Mouse (Mus musculus) cerebellum, adult 11-12 months (tissue): Measurements from ENCODE around the gene Nrg4.
"Not testable (repeated sequence)": the region's sequence is repeated elsewhere in the genome, so short reads cannot be mapped to it uniquely, and the experiment has no call there.

Source experiments
- DNase-seq: peaks from one replicate; pipeline ENCODE4 v3.0.0; 2022

The Nrg4 gene

DNA sequence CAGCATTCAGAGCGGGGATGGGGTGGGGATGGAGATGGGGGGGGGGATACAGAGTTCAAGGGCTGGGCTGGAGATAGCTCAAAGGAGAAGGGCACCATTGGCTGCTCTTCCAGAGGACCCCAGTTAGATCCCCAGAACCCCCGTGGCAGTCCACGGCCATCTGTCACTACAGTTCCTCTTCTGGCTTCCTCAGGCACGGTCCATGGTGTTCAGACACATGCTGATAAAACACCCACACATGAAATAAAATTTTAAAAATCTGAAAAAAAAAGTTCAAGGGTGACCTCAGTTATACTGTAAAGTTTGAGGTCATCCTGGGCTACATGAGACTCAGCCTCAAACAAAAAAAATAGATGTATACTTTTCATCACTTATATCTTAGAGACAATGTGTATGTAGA, 78.2 kb downstream of the Nrg4 start:
- no peak for DNase-seq

GRCm38 (mm10) chr9:55246918-55247317, 79.7 kb downstream of the Nrg4 start:
- DNase-seq = no peak

DNA sequence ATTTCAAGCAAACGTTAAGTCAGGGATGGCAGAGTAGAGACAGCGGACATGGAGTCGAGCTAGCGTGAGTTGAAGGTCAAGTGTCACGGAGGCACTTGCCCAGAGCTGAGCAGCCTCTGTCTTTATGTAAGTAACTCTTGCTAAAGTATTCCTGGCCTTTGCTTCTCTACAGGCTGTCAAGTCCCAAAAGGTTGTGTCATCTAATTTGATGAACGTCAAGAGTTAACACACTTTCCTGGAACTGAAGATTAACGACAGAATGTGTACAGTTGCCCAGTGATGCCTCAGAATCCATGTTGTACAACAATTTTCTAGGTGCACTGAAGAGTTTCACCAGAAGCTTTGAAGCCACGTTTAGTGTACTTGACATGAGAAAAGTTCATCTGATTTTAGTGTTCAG, 80.2 kb downstream of the Nrg4 start:
- DNase-seq = no peak

DNA sequence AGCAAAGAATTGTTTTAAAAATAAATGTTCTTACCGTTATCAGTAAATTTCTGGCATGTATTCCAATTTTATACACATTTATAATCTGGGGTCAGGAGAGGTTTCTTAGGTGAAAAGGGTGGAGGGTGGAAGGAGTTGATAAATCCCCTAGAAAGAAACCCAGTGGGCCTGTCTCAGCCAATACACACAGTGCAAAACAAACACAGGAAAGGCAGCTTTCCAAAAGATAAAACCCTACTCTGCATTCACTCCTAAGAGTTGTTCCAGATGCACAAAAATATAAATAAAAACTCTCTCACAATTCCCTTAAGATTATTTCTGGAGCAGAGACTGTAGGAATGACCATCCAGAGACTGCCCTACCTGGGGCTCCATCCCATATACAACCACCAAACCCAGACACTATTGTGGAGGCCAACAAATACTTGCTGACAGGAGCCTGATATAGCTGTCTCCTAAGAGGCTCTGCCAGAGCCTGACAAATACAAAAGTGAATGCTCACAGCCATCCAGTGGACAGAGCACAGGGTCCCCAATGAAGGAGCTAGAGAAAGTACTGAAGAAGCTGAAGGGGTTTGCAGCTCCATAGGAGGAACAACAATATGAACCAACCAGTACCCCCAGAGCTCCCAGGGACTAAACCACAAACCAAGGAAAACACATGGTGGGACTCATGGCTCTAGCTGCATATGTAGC, 81.4 kb downstream of the Nrg4 start:
- not testable (repeated sequence) for DNase-seq

- no peak for DNase-seq
These were observed 82.6 kb downstream of the Nrg4 start for GRCm38 (mm10) chr9:55244079-55244478.

DNA sequence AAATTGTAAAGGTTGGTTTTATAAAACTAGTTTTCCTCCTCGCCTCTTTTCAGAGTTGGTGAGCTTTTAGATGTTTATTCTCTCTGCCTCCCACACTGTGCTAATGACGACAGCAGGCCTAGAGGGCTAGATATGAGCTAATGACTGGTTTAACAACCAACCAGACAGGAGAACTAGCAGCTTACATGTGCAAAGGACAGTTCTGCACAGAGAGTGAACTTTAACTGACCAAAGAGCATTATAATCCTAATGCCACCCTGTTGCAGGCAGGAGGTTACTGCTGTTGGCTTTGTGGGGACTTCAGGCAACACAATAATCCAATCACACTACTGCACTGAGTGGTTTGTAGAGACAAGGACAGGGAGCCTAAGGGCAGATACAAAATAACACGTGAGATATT, 83.4 kb downstream of the Nrg4 start:
- no peak for DNase-seq

DNA sequence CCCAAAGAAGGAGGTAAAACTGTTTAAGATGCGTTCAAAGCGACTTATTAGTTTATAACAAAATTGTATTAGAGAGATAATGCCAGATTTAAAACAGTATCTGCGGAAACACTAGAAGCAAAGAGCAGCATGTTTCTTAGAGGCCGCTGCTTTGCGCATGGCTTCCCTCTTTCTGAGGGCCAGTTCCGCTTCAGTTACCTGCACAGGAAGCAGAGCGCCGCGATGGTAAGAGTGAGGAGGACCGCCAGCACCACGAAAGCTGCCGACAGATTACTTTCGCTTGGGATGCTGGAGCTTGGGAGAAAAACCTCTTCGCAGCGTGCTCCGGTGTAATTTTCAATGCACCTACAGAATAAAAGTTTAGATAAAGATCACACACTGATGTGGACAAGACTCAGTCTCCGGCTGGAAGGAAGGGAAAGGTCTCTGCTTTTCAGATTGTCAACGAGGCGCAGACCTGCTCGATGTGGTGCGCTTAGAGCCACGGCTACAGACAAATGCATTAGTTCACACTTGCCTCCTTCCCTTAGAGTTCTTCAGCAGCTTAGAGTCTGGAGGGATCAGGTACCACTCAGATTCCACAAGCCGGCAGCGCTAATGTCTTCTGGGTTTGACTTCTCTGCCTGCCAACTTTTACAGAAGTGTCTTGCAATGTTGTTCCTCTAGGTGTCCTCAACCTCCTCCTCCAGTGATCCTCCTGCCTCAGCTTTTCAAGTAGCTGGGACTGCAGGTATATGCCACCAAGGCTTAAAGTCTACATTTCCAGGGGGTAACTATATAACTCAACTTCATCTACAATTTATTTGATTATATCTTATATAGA, 84.6 kb downstream of the Nrg4 start:
- no peak for DNase-seq

DNA sequence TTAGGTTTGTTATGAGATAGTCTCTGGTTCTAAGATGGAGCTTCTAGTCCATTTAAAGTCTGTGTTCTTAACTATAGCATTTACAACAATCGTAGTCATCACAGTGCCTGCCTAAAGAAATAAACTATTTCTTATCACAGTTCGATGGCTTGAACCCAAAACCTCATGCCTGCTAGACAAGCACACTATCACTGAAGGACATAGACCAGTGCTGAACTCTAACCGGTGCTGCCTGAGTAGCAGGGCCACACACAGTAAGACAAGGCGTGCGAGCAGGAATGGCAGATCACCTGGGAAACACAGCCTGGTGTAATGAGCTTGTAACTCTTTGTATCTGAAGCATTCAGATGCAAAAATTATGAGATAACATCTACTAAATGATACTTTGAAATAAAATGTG, 85.8 kb downstream of the Nrg4 start:
- DNase-seq = no peak

DNA sequence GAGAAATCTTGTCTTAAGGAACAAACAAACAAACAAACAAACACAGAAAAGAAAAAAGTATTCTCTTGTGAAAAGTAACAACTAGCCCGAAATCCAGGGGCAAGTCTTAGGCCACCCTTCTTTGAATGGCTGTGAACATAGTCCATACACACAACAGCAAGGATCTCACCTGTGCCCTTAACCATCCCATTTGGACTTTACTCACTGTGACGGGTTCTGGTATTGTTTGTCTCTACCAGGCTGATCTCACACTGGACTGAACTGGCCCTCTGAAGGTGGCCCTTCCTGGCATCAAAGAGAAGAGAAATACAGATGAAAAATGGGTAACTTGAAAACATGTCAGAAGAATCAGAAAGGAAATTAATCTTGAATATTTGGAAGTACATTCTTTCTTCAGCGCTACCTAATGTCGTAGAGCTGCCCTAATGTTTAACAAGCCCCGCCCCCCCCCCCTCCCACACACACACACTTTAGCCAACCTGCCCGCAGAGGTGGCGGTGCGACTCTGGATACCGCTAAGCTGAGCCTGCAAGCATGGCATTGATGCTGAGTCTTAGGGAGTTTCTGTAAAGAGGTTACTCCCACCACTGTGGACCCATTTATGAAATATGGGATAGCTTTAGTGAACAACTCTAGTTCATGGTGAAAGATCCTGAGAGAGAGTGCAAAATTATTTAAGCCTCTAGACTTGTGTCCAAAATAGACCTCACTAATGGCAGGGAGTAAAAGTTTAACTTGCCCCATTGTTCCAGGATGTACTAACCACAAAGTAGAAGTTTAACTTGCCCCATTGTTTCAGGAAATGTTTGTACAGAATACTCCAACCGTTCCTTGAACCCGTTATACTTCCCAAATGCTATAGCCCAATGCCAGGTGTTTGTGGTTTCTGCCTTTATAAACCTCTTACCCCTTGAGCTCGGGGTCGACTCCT, 90.1 kb downstream of the Nrg4 start:
- no peak for DNase-seq

DNA sequence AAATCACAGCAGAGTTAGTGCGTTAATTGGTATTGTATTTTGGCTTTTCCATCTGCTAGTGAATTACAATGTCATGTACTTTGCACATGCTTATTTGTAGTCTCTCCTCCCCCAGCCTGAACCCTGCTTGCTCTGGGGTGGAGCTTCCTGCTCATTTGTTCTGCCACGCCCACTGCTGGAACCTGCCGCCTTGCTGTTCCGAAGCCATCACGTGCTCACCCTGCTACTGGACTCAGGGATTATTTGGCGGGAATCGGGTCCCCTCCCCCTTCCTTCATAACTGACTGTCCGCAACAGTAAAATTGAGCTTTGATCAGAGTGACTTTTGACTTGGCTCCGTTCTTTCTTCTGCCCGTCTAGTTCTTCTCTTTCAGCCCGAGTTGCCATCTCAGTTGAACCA, 93.6 kb downstream of the Nrg4 start:
- DNase-seq = not testable (repeated sequence)

DNA sequence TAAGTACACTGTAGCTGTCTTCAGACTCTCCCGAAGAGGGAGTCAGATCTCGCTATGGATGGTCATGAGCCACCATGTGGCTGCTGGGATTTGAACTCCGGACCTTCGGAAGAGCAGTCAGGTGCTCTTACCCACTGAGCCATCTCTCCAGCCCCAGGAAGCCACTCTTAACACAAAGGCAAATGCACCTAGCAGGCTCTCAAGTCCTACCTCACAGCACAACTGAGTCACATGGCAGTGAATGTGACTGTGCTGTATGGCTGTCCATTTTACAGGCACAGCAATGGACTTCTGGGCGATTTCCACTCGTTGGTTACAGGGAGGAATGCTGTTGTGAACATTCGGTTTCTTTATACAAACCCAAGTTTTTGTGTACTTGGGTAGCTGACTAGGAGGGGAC, 94.1 kb downstream of the Nrg4 start:
- no peak for DNase-seq

DNA sequence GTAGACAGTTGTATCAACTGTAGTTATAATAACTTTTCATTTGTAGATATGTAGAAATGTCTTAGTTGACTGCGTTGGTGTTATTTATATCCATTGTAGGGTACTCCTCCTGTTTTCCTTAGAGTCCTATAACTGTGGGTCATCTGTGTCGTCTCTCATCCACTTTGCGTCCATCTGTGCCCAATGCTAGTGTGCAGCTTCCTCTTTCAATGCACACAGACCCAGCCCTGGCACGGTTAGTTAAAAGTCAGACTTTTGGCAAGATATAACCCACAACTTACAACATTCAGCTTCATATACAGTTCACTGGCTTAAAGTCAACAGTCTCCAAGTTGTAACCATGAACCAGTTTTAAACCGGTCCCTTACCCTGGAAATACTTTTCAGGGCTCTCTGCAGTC, 94.5 kb downstream of the Nrg4 start:
- no peak for DNase-seq

GRCm38 (mm10) chr9:55231544-55231943, 95.1 kb downstream of the Nrg4 start:
- peak; percentile 75 for DNase-seq

- no peak for DNase-seq
These were observed 97.6 kb downstream of the Nrg4 start for GRCm38 (mm10) chr9:55229010-55229409.

GRCm38 (mm10) chr9:55228149-55228548, 98.5 kb downstream of the Nrg4 start:
- DNase-seq = no peak

GRCm38 (mm10) chr9:55226251-55226650, 100.4 kb downstream of the Nrg4 start:
- DNase-seq = no peak

GRCm38 (mm10) chr9:55225165-55225737, 101.4 kb downstream of the Nrg4 start:
- no peak for DNase-seq

- no peak for DNase-seq
These were observed 109.3 kb downstream of the Nrg4 start for GRCm38 (mm10) chr9:55217381-55217780.

DNA sequence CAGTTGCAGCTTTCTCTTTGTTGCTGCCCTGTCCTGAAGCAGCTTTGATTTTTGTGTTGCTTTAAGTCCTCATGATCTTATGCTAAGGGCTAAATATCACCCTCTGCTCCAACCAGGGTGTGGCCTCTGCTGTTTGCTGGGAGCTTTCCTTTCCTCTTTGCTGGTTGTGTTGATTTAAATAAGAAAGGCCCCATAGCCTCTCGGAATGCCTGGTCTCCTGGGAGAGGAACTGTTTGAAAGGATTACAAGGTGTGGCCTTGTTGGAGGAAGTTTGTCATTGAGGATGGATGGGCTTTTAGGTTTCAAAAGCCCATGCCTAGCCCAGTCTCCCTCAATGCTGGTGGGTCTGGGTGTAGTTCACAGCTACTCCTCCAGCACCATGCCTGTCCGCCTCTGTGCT, 110.6 kb downstream of the Nrg4 start:
- no peak for DNase-seq

DNA sequence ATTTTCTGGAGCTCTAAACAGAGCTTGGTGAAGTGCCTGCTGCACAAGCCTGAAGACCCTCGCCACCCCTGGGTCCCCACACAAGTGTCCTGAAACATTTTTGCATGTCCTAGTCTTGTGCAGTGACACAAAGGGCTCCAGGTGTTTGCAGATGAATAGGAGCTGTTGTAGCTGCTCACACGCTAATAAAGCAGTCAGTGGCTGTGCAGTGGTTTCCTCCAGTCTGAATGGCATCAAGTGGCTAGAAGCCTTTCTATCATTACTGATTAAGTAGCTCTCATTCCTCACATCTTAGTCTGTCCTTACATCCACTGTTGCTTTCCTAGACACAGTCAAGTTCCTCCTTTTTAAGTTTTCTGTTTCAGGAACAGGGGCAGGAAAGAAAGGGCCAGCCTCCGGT, 111.0 kb downstream of the Nrg4 start:
- no peak for DNase-seq

GRCm38 (mm10) chr9:55215056-55215455, 111.6 kb downstream of the Nrg4 start:
- no peak for DNase-seq

DNA sequence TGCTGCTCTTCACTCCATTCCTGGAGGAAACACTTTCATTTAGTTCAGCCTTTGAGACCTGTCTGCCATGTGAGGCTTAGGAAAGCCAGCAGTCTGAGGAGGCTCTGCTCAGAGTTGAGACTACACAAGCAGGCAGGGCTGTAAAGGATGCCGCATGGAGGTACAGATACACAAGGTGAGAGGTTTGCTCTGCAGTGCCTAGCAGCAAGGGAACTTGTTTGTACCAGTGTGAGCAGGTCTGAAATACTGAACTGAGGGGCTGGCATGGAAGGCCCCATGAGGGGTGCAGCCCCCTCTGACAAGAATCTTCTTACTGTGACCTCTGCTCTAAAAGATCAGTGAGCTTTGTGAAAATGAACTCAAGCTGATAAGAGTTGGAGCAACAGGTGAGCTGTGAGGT, 113.2 kb downstream of the Nrg4 start:
- no peak for DNase-seq

- no peak for DNase-seq
These were observed 115.0 kb downstream of the Nrg4 start for GRCm38 (mm10) chr9:55211611-55212010.
